Mouse (Mus musculus) neural tube, embryonic 15.5 days (tissue): ENCODE measurements around the gene Dlgap1. TPM values are rescaled to one million over a fixed set of nuclear protein-coding genes. Genes with fewer than 3 reads are reported as not detected.

Experiments
- ATAC-seq: fragments of 200-750 bp; cut with Nextera tagmentation; 2 replicates; pipeline ENCODE4 v1.8.0; 2017; ENCODE audit warnings: mild to moderate bottlenecking, moderate TSS enrichment, moderate library complexity; ENCODE audit not compliant: low FRiP score
- H3K27ac ChIP-seq: fragments of 300-500 bp; sonication (generic); replicated peaks from 2 replicates; pipeline ENCODE4 v1.5.1; 2015; ENCODE audit warnings: mild to moderate bottlenecking, inconsistent platforms
- H3K27me3 ChIP-seq: fragments of 300-500 bp; sonication (generic); replicated peaks from 2 replicates; pipeline ENCODE4 v1.6.1; 2015; ENCODE audit warnings: inconsistent platforms
- H3K36me3 ChIP-seq: fragments of 300-500 bp; sonication (generic); 2 replicates; pipeline ENCODE4 v1.6.1; 2015; ENCODE audit warnings: inconsistent platforms
- H3K4me1 ChIP-seq: fragments of 300-500 bp; sonication (generic); 2 replicates; pipeline ENCODE4 v1.6.1; 2015; ENCODE audit warnings: inconsistent platforms
- H3K4me2 ChIP-seq: fragments of 300-500 bp; sonication (generic); 2 replicates; pipeline ENCODE4 v1.6.1; 2015; ENCODE audit warnings: inconsistent platforms, mild to moderate bottlenecking, moderate library complexity
- H3K4me3 ChIP-seq: fragments of 300-500 bp; sonication (generic); replicated peaks from 2 replicates; pipeline ENCODE4 v1.5.1; 2015; ENCODE audit warnings: mild to moderate bottlenecking, inconsistent platforms
- H3K9ac ChIP-seq: fragments of 300-500 bp; sonication (generic); replicated peaks from 2 replicates; pipeline ENCODE4 v1.6.1; 2015; ENCODE audit warnings: mild to moderate bottlenecking, inconsistent platforms
- H3K9me3 ChIP-seq: fragments of 300-500 bp; sonication (generic); replicated peaks from 2 replicates; pipeline ENCODE4 v1.6.1; 2016; ENCODE audit warnings: inconsistent platforms
- WGBS: fragments of 180-500 bp; shearing (Covaris S2); methylation state at CpG from one replicate; pipeline ENCODE4 v1.1.7; 2015; ENCODE audit warnings: mixed read lengths; 5-methylcytosine and 5-hydroxymethylcytosine counted together
- polyA plus RNA-seq: library from polyadenylated mRNA; unstranded; fragments of >200 nt; fragmentation: Nextera tagmentation; extraction: Ambion mirVana; gene quantifications from 2 replicates; pipeline ENCODE4 v1.2.1, GENCODE M21; 2015

Gene Dlgap1
- polyA plus RNA-seq, 1 experiment from 2014 or later: 42.6 TPM

- H3K36me3 ChIP-seq: no peaks in the 10 kb centered on the region
- ATAC-seq: no peak
- H3K4me1 ChIP-seq: no peaks in the 10 kb centered on the region
- H3K4me3 ChIP-seq: no peak overlapping the region
- H3K27ac ChIP-seq: no peak overlapping the region
- H3K4me2 ChIP-seq: no peak overlapping the region
- 79% methylated on average over 4 of the region's 4 CpGs for WGBS
- H3K27me3 ChIP-seq: no peaks in the 10 kb centered on the region
- no peak overlapping the region for H3K9ac ChIP-seq
- no peaks in the 10 kb centered on the region for H3K9me3 ChIP-seq
Measured at GRCm38 (mm10) chr17:70020376-70020775, 51.5 kb downstream of the Dlgap1 start.

DNA sequence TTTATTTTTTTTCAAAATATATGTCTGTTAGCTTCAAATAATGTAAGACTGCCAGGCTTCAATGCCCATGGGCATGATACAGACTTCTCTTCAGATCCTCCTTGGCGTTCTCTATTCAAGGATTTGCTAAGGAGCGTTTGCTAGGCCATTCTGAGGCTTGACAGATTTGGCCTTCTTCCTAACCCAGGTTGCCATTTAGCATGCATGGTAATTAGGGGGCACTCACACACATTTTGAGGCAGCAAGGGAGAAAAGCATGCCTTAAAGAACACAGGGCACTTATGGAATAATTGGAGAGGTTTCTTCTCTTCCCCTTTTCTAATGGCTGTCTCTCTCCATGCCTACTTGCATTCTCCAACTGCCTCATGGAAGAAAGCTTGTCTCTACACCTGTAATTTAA lies 53.7 kb downstream of the Dlgap1 start:
- WGBS: 67% methylated on average over 2 of the region's 2 CpGs
- no peaks in the 10 kb centered on the region for H3K27me3 ChIP-seq
- H3K4me2 ChIP-seq: no peak overlapping the region
- H3K4me1 ChIP-seq: no peaks in the 10 kb centered on the region
- H3K9ac ChIP-seq: no peak overlapping the region
- H3K27ac ChIP-seq: no peak overlapping the region
- no peak for ATAC-seq
- no peaks in the 10 kb centered on the region for H3K36me3 ChIP-seq
- no peaks in the 10 kb centered on the region for H3K9me3 ChIP-seq
- no peak overlapping the region for H3K4me3 ChIP-seq

DNA sequence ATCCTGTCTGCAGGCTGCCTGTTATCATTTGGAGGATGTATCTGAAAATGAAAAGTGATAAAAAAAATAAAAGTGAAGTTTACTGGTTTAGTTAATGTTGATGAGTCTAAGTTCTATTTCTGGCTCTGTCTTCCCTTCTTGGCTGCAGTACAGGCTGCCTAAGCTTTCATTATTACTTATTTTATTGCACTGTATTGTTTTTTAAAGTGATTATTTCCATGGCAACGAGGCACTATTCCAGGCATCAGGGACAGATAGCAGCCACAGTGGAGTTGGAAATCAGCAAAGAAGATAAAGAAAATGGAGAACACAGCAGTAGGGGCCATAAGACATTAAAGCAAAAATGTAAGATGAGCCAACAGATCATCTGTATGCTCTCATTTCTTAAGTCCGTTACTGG lies 66.0 kb downstream of the Dlgap1 start:
- no peak overlapping the region for H3K27ac ChIP-seq
- no peak overlapping the region for H3K4me2 ChIP-seq
- no peak overlapping the region for H3K9ac ChIP-seq
- H3K9me3 ChIP-seq: no peaks in the 10 kb centered on the region
- ATAC-seq: peak; percentile 77
- H3K27me3 ChIP-seq: no peaks in the 10 kb centered on the region
- H3K4me3 ChIP-seq: no peak overlapping the region
- H3K36me3 ChIP-seq: no peaks in the 10 kb centered on the region
- 58% methylated on average over 2 of the region's 2 CpGs for whole genome bisulfite sequencing
- peaks cover 9% of the 10 kb centered on the region; the same call in 1 of the 2 replicates for H3K4me1 ChIP-seq

DNA sequence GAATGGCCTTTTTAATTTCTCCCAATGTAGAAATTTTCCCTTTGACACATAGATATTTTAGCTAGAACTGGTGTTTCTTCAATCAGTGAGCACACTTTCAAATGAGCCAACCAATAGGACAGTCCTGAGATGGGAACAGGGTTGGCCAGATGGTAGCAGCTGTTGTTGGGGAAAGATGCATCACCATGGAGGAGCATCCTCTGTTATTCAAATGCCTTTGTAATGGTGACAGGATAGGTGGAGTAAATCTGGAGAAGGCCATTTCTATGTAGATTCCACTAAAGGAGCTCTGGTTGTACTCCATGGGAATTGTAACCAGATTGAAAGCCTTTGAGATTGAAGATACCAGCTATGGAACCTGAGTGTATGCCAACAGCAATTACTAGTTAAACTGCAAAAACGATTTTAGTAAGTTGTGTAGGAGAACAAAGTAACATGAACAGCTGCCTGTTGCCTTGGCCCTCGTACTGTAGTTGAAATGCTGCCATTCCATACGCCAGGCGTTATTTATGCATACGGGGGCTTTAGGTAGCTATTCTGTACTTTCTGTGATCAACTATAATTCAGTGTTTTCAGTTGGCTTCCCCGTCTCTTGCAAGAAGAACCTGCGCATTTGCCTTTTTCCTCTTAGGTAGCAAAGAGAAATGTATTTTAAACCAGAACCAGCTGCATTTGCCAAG lies 72.0 kb downstream of the Dlgap1 start:
- Histone ChIP-seq H3K36me3 (no peaks in the 10 kb centered on the region), H3K4me1 (no peaks in the 10 kb centered on the region), H3K9me3 (no peaks in the 10 kb centered on the region), H3K27me3 (no peaks in the 10 kb centered on the region), H3K9ac (no peak overlapping the region), H3K4me2 (no peak overlapping the region), H3K4me3 (no peak overlapping the region), H3K27ac (no peak overlapping the region)
- ATAC-seq: no peak
- 70% methylated on average over 7 of the region's 7 CpGs for WGBS

- Histone ChIP-seq H3K9ac (no peak overlapping the region), H3K4me1 (peaks cover 5% of the 10 kb centered on the region), H3K36me3 (no peaks in the 10 kb centered on the region), H3K4me2 (no peak overlapping the region), H3K27me3 (no peaks in the 10 kb centered on the region), H3K27ac (no peak overlapping the region), H3K9me3 (no peaks in the 10 kb centered on the region), H3K4me3 (no peak overlapping the region)
- WGBS: 89% methylated on average over 6 of the region's 6 CpGs
- ATAC-seq: no peak
Measured at GRCm38 (mm10) chr17:70068281-70068680, 99.4 kb downstream of the Dlgap1 start.

- Histone ChIP-seq H3K9me3 (no peaks in the 10 kb centered on the region), H3K27me3 (no peaks in the 10 kb centered on the region), H3K4me2 (no peak overlapping the region), H3K36me3 (no peaks in the 10 kb centered on the region), H3K4me1 (peaks cover 5% of the 10 kb centered on the region), H3K4me3 (no peak overlapping the region), H3K27ac (no peak overlapping the region), H3K9ac (no peak overlapping the region)
- whole genome bisulfite sequencing: 43% methylated on average over 2 of the region's 2 CpGs
- peak; percentile 14; the same call in 1 of the 2 replicates for ATAC-seq
Measured at GRCm38 (mm10) chr17:70072066-70072465, 103.2 kb downstream of the Dlgap1 start.

DNA sequence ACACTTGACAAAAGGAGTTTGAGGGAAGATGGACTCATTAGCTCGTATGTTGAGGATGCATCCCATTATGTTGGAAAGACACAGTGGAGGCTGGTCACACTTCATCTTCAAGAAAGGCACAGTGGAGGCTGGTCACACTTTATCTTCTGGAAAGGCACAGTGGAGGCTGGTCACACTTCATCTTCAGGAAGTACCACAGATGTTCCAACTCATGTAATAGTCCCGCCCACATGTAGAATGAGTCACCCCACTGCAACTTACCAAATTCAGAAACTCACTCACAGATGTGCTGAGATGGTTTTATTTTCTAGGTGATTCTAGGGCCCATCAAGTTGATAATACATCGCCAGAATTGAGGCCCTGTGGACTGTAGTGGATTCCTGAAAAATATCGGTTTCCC lies 119.3 kb downstream of the Dlgap1 start:
- no peak overlapping the region for H3K4me3 ChIP-seq
- ATAC-seq: no peak
- H3K4me2 ChIP-seq: no peak overlapping the region
- no peak overlapping the region for H3K9ac ChIP-seq
- H3K27ac ChIP-seq: no peak overlapping the region
- H3K4me1 ChIP-seq: no peaks in the 10 kb centered on the region
- H3K9me3 ChIP-seq: no peaks in the 10 kb centered on the region
- 94% methylated on average over 4 of the region's 4 CpGs for WGBS
- no peaks in the 10 kb centered on the region for H3K36me3 ChIP-seq
- H3K27me3 ChIP-seq: no peaks in the 10 kb centered on the region

- Histone ChIP-seq H3K4me3 (no peak overlapping the region), H3K27me3 (no peaks in the 10 kb centered on the region), H3K4me1 (no peaks in the 10 kb centered on the region), H3K36me3 (no peaks in the 10 kb centered on the region), H3K9me3 (no peaks in the 10 kb centered on the region), H3K4me2 (no peak overlapping the region), H3K9ac (no peak overlapping the region), H3K27ac (no peak overlapping the region)
- whole genome bisulfite sequencing: 80% methylated on average over 2 of the region's 2 CpGs
- no peak for ATAC-seq
Measured at GRCm38 (mm10) chr17:70090737-70091136, 121.9 kb downstream of the Dlgap1 start.

GRCm38 (mm10) chr17:70129151-70129550 lies 160.3 kb downstream of the Dlgap1 start:
- no peak overlapping the region for H3K4me3 ChIP-seq
- no peaks in the 10 kb centered on the region for H3K36me3 ChIP-seq
- H3K4me1 ChIP-seq: no peaks in the 10 kb centered on the region
- WGBS: 80% methylated on average over 2 of the region's 2 CpGs
- no peak overlapping the region for H3K4me2 ChIP-seq
- H3K27me3 ChIP-seq: no peaks in the 10 kb centered on the region
- ATAC-seq: no peak
- no peak overlapping the region for H3K9ac ChIP-seq
- H3K9me3 ChIP-seq: no peaks in the 10 kb centered on the region
- no peak overlapping the region for H3K27ac ChIP-seq

- no peak for ATAC-seq
- H3K4me2 ChIP-seq: no peak overlapping the region
- H3K27ac ChIP-seq: no peak overlapping the region
- no peaks in the 10 kb centered on the region for H3K36me3 ChIP-seq
- no peaks in the 10 kb centered on the region for H3K27me3 ChIP-seq
- H3K9ac ChIP-seq: no peak overlapping the region
- no peaks in the 10 kb centered on the region for H3K4me1 ChIP-seq
- no peak overlapping the region for H3K4me3 ChIP-seq
- H3K9me3 ChIP-seq: no peaks in the 10 kb centered on the region
- 91% methylated on average over 2 of the region's 2 CpGs for WGBS
Measured at GRCm38 (mm10) chr17:70169831-70170230, 201.0 kb downstream of the Dlgap1 start.

DNA sequence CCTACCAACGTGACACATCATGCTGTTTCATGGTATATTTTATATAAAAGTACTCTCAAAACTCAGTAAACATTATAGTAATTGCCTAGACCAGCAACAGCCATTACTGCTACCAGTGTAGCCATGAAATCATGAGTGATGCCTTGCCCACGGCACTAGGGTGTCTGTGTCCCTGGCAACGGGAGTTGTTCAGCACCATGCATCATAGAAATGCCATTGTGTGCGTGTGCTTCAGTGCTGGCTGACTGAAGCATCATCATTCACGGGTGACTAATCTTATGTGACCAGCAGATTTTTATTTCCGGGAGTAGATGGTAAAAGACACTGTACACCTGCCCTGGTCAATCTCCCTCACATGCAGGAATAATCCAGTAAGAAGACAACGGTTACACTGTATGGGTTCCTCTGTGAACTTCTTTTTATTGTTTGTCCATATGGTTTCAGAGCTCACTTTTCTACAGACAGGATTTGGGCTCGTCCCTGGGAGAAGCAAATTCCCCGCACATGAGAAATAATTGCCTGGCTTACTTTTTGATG lies 203.7 kb downstream of the Dlgap1 start:
- H3K27me3 ChIP-seq: no peaks in the 10 kb centered on the region
- H3K9me3 ChIP-seq: no peaks in the 10 kb centered on the region
- no peaks in the 10 kb centered on the region for H3K36me3 ChIP-seq
- no peak overlapping the region for H3K9ac ChIP-seq
- no peak overlapping the region for H3K4me3 ChIP-seq
- WGBS: 72% methylated on average over 9 of the region's 9 CpGs
- no peak overlapping the region for H3K27ac ChIP-seq
- H3K4me1 ChIP-seq: no peaks in the 10 kb centered on the region
- H3K4me2 ChIP-seq: no peak overlapping the region
- no peak for ATAC-seq

DNA sequence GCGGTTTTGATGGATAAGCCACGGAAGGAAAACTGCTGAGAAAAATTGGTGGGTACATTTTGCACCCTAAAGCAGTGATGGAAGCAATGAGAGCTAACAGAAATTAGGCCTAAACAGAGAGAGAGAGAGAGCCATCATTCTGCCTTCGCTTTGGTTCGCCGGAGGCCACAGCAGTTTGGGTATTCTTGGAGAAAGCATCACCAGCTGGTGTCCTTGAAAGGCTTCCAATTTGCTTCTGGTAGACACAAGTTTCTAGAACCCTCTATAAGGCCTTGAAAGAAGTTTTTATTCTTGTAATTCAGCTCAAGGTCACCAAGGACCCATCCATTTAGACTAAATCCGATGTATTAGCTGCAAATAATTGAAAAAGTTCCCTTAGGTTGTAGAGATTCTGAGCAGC lies 205.0 kb downstream of the Dlgap1 start:
- H3K4me2 ChIP-seq: no peak overlapping the region
- no peaks in the 10 kb centered on the region for H3K9me3 ChIP-seq
- H3K4me1 ChIP-seq: no peaks in the 10 kb centered on the region
- H3K36me3 ChIP-seq: no peaks in the 10 kb centered on the region
- no peak overlapping the region for H3K27ac ChIP-seq
- H3K9ac ChIP-seq: no peak overlapping the region
- 89% methylated on average over 6 of the region's 6 CpGs for WGBS
- H3K4me3 ChIP-seq: no peak overlapping the region
- no peak for ATAC-seq
- H3K27me3 ChIP-seq: no peaks in the 10 kb centered on the region
